Mouse (Mus musculus) heart, embryonic 16.5 days (tissue): ENCODE measurements around the gene Tha1. TPM values are rescaled to one million over a fixed set of nuclear protein-coding genes. Genes with fewer than 3 reads are reported as not detected.
"Not testable (repeated sequence)": the region's sequence is repeated elsewhere in the genome, so short reads cannot be mapped to it uniquely, and the experiment has no call there.

Experiments
- ATAC-seq: fragments of 200-750 bp; cut with Nextera tagmentation; replicated peaks from 2 replicates; pipeline ENCODE4 v1.8.0; 2017; ENCODE audit warnings: moderate number of reproducible peaks; ENCODE audit not compliant: insufficient read depth, low FRiP score; ENCODE audit errors: extremely low read depth
- H3K27ac ChIP-seq: fragments of 300-500 bp; sonication (generic); 2 replicates; pipeline ENCODE4 v1.5.1; 2014; ENCODE audit warnings: mild to moderate bottlenecking, low read length, control low read depth, moderate library complexity
- H3K27me3 ChIP-seq: fragments of 300-500 bp; sonication (generic); 2 replicates; pipeline ENCODE4 v1.6.1; 2014; ENCODE audit warnings: low read length, mixed read lengths; ENCODE audit not compliant: control insufficient read depth, insufficient read depth
- H3K36me3 ChIP-seq: fragments of 300-500 bp; sonication (generic); 2 replicates; pipeline ENCODE4 v1.6.1; 2014; ENCODE audit not compliant: control insufficient read depth, insufficient read depth
- H3K4me1 ChIP-seq: fragments of 300-500 bp; sonication (generic); 2 replicates; pipeline ENCODE4 v1.6.1; 2014; ENCODE audit warnings: low read length, mixed read lengths; ENCODE audit not compliant: control insufficient read depth, insufficient read depth
- H3K4me2 ChIP-seq: fragments of 300-500 bp; sonication (generic); 2 replicates; pipeline ENCODE4 v1.6.1; 2014; ENCODE audit warnings: low read depth, mild to moderate bottlenecking, control low read depth, low read length
- H3K4me3 ChIP-seq: fragments of 300-500 bp; sonication (generic); 2 replicates; pipeline ENCODE4 v1.5.1; 2014; ENCODE audit warnings: mild to moderate bottlenecking, control low read depth, low read length
- H3K9ac ChIP-seq: fragments of 300-500 bp; sonication (generic); 2 replicates; pipeline ENCODE4 v1.6.1; 2014; ENCODE audit warnings: low read length, control low read depth
- H3K9me3 ChIP-seq: fragments of 300-500 bp; sonication (generic); replicated peaks from 2 replicates; pipeline ENCODE4 v1.6.1; 2016; ENCODE audit warnings: low read length; ENCODE audit not compliant: control insufficient read depth
- whole genome bisulfite sequencing: fragments of 180-500 bp; shearing (Covaris S2); extraction: QIAGEN DNeasy Blood & Tissue Kit; methylation state at CpG from one replicate; pipeline ENCODE4 v1.1.7; 2014; 5-methylcytosine and 5-hydroxymethylcytosine counted together
- polyA plus RNA-seq: library from polyadenylated mRNA; unstranded; fragments of >200 nt; fragmentation: Nextera tagmentation; extraction: Ambion mirVana; gene quantifications from 2 replicates; pipeline ENCODE4 v1.2.1, GENCODE M21; 2015

Gene Tha1
- polyA plus RNA-seq, 1 experiment from 2014 or later, result 7.4 TPM

DNA sequence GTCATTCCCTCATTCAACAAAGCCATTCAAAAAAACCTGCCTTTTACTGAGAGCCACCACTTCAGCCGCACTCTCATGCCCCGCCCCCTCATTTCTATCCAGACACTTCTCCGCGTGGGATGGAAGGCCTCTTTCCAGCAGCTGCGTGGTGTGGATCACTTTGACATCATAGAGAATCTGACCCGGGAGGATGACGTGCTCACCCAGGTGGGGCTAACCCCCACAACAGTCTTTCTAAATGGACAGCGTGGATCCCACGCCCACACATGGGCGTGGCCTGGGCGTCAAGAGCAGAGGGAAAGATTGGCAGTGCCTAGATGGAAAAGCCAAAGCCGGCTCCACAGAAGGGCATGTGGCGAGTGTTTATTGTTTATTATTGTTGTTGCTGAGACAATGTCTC, 37.0 kb downstream of the Tha1 start:
- Histone ChIP-seq H3K4me3 (peak overlapping the region; percentile 28), H3K27me3 (no peaks in the 10 kb centered on the region), H3K9me3 (no peaks in the 10 kb centered on the region), H3K4me2 (peak overlapping the region; percentile 46), H3K27ac (no peak overlapping the region), H3K4me1 (peaks cover 28% of the 10 kb centered on the region), H3K36me3 (no peaks in the 10 kb centered on the region), H3K9ac (no peak overlapping the region)
- WGBS, result 26% methylated on average over 13 of the region's 13 CpGs
- no peak for ATAC-seq

DNA sequence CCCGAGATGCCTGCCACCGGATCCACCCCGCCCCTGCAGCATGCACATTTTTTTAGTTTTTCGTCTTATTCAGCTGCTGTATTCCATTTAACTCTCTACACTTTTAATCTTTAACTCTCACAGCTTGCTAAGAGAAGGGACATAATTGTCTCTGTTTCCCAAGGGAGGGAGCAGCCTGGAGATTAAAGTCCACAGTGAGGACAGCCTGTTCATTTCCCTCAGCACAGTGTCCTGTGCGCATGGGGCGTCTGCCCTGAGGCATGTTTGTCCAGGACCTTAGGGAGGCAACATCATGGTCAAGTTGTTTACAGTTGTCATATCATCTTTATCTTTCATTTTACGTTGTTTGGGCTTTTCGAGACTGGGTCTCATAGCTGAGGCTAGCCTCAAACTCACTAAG, 39.2 kb downstream of the Tha1 start:
- H3K4me3 ChIP-seq, result no peak overlapping the region
- 91% methylated on average over 8 of the region's 8 CpGs for WGBS

DNA sequence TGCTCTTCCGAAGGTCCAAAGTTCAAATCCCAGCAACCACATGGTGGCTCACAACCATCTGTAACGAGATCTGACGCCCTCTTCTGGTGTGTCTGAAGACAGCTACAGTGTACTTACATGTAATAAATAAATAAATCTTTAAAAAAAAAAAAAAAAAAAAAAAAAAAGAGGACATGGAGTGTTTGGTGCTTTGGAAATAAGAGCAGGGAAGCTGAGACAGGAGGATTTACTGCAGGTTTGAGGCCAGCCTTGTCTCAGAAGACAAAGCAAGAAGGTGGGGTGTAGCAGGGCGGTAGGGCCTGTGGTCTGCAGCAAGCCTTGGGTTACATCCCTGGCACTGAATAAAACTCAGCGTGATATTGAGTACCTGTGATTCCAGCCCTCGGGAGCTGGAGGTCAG, 39.8 kb downstream of the Tha1 start:
- not testable (repeated sequence) for H3K4me3 ChIP-seq, H3K4me2 ChIP-seq, H3K27ac ChIP-seq, H3K9ac ChIP-seq, H3K27me3 ChIP-seq, H3K36me3 ChIP-seq, ATAC-seq, H3K9me3 ChIP-seq
- peaks cover 38% of the 10 kb centered on the region for H3K4me1 ChIP-seq
- 91% methylated on average over 4 of the region's 6 CpGs for WGBS

More for the DNA sequence above, 39.2 kb downstream of the Tha1 start:
- Histone ChIP-seq H3K36me3 (no peaks in the 10 kb centered on the region), H3K4me2 (no peak overlapping the region), H3K9ac (no peak overlapping the region), H3K27me3 (no peaks in the 10 kb centered on the region), H3K9me3 (no peaks in the 10 kb centered on the region), H3K4me1 (peaks cover 36% of the 10 kb centered on the region), H3K27ac (no peak overlapping the region)
- ATAC-seq, result no peak

DNA sequence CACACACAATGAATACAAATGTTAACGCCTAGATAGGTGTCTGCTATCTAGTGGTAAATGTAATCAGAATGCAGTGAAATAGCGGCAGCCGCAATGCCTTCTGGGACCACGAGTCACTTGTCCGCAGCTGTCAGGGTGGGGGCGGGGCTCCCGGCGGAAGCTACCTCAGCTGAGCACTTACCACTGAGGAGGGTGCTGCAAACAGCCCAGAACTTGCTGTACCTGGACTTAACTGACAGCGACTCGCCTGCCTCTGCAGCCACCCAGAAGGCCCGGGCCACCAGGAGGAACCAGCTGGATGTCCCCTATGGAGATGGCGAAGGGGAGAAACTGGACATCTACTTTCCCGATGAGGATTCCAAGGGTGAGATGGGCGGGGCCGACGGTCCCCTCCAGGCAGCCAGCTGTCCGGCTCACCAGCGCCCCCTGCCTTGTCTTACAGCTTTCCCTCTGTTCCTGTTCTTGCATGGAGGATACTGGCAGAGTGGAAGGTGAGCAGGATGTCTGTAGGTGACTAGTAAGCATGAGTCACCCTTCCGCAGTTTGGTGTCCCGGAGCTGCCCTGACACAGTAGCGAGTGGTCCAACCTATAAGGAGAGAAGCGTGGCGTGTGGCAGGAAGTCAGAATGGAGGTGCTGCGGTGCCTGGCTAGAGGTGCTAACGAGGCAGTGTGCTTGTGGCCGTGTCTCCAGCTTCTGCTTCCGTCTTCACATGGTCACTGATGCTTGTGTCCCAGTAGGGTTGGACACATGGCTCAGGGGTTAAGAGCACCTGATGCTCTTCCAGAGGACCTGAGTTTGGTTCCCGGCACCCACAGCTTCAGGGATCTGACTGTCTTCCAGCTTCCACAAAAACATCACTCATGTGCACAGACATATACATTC, 41.0 kb downstream of the Tha1 start:
- 0 out of 2 replicates have a peak, but pooled peaks have one; percentile 5 for ATAC-seq
- H3K9me3 ChIP-seq, result no peaks in the 10 kb centered on the region
- peak overlapping the region; percentile 58 for H3K4me2 ChIP-seq
- H3K36me3 ChIP-seq, result no peaks in the 10 kb centered on the region
- peaks cover 47% of the 10 kb centered on the region for H3K4me1 ChIP-seq
- H3K9ac ChIP-seq, result no peak overlapping the region
- no peaks in the 10 kb centered on the region for H3K27me3 ChIP-seq
- 26% methylated on average over 28 of the region's 28 CpGs for WGBS
- H3K27ac ChIP-seq, result no peak overlapping the region
- H3K4me3 ChIP-seq, result peak overlapping the region; percentile 39

DNA sequence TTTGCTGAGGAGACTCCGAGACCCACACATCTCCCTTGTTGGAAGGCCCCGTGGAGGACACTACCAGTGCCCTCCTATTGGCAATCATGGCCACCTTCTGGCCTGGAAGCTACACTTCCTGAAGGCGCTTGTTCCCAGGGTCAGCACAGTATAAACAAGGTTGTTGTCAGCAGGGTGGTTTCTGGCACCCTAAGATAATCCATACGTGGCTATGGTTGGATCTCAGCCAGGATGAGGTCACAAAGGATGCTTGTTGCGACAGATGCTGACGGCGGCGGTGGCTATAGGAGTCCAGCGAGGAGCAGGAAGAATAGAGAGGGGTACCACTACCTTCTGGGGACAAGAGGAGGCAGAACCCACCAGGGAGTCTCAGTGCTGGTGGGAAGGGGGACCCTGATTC, 42.9 kb downstream of the Tha1 start:
- Histone ChIP-seq H3K9me3 (no peaks in the 10 kb centered on the region), H3K4me2 (no peak overlapping the region), H3K9ac (no peak overlapping the region), H3K4me3 (no peak overlapping the region), H3K27ac (peak overlapping the region; percentile 99), H3K4me1 (peaks cover 56% of the 10 kb centered on the region), H3K27me3 (no peaks in the 10 kb centered on the region), H3K36me3 (no peaks in the 10 kb centered on the region)
- no peak for ATAC-seq
- 49% methylated on average over 9 of the region's 9 CpGs for WGBS

DNA sequence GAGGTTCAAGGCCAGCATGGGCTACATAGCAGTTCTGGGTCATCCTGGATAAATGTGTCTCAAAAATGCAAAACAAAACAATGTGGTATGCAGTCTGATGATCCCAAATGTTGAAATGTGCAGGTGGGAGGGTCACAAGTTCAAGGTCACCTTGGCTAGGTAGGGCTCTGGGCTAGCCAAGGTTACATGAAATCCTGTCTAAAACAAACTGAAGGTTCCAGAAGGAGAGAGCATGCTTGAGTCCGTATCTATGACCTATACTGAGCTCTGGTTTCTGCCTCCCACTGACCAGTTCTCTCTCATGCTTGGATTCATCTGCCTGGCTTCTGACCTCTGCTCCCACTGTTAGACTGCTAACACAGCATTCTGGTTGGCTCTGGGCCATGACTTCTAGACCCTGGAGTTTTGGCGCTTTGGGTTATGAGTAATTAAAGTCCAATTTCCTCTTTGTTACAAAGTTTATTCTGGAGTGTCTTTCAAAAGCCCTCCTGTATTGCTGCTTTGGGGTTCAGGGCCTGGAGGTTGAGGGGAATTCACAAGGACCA, 43.5 kb downstream of the Tha1 start:
- Histone ChIP-seq H3K27me3 (no peaks in the 10 kb centered on the region), H3K9ac (peak overlapping the region; percentile 63), H3K9me3 (no peaks in the 10 kb centered on the region), H3K4me3 (no peak overlapping the region), H3K27ac (peak overlapping the region; percentile 99), H3K4me2 (peak overlapping the region; percentile 20; the same call in 1 of the 2 replicates), H3K4me1 (peaks cover 63% of the 10 kb centered on the region), H3K36me3 (no peaks in the 10 kb centered on the region)
- 44% methylated on average over 2 of the region's 2 CpGs for WGBS
- ATAC-seq, result no peak

DNA sequence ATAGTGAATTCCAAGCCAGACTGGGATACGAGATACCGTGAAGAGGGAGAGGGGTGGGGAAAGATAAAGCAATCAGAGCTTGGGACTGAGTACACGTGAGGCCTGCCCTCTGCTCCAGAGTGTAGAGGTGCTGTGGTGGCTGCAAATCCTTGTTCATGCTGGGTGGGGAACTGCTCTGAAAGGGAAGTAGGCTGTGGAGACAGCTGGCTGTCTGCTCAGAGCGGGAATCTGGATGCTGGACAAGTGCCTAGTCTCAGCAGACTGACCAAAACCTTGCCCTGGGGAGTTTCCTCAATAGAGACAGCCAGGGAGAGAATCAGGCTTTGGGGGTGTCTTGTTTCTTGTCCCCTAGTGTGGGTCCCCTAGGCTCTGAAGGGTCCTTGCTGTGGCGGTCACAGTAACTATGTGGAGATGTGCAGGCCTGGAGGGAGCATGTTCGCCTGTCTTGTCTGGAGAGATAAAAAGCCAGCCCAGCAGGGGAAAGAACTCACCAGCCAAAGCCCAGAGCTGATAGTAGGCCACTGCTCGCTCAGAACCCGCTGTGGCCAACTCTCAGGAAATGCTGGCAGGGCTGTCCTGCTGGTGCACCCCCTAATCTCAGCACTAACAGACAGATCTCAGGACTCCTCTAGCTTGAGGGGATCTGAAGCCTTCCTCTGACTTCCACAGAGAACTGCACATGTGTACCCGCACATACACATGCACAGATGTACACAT, 44.2 kb downstream of the Tha1 start:
- no peaks in the 10 kb centered on the region for H3K9me3 ChIP-seq
- H3K9ac ChIP-seq, result peak overlapping the region; percentile 63
- H3K27ac ChIP-seq, result peak overlapping the region; percentile 99
- H3K27me3 ChIP-seq, result no peaks in the 10 kb centered on the region
- H3K4me2 ChIP-seq, result peak overlapping the region; percentile 90
- H3K4me3 ChIP-seq, result no peak overlapping the region
- ATAC-seq, result peak; percentile 41
- H3K36me3 ChIP-seq, result no peaks in the 10 kb centered on the region
- H3K4me1 ChIP-seq, result peaks cover 68% of the 10 kb centered on the region
- 17% methylated on average over 9 of the region's 9 CpGs for WGBS

DNA sequence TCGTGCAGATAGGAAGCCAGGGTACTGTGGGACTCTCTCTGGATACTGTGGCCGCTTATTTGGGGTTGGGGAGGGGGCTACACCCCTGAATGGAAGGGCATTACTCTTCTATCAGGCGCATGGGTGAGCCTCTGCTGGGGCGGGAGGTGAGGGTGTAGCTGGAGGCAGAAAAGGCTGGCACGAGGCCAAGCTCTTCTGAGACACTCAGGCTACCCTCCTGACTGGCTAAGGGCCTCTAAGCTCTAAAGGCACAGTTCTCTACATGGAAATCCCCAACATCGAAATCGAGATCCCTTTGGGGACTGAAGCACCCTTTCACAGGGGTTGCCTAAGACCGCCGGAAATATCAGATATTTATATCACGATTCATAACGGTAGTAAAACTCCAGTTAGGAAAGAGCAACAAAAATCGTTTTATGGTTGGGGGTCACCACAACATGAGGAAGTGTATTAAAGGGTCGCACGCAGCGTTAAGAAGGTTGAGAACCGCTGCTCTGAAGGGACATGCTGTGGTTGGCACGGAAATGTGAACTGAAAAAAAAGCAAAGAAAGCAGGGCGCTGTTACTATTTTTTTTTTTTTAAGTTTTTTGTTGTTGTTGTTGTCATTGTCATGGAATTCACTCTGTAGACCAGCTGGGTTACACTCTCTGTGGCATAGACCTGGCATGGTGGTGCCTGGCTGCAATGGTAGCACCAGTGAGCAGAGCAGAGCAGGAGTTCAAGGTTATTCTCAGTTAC, 45.0 kb downstream of the Tha1 start:
- WGBS, result 40% methylated on average over 18 of the region's 18 CpGs
- Histone ChIP-seq H3K4me1 (peaks cover 75% of the 10 kb centered on the region), H3K4me3 (peak overlapping the region; percentile 74)

More for the DNA sequence above, 45.0 kb downstream of the Tha1 start:
- Histone ChIP-seq H3K9ac (peak overlapping the region; percentile 82), H3K4me2 (peak overlapping the region; percentile 90), H3K9me3 (no peaks in the 10 kb centered on the region), H3K27ac (peak overlapping the region; percentile 99), H3K36me3 (0 out of 2 replicates have a peak, but pooled peaks cover 2% of the 10 kb centered on the region), H3K27me3 (no peaks in the 10 kb centered on the region)
- peak; percentile 20; the same call in 1 of the 2 replicates for ATAC-seq
